8 mouse cellular contexts compared by ENCODE assay signal in the genomic region with DNA sequence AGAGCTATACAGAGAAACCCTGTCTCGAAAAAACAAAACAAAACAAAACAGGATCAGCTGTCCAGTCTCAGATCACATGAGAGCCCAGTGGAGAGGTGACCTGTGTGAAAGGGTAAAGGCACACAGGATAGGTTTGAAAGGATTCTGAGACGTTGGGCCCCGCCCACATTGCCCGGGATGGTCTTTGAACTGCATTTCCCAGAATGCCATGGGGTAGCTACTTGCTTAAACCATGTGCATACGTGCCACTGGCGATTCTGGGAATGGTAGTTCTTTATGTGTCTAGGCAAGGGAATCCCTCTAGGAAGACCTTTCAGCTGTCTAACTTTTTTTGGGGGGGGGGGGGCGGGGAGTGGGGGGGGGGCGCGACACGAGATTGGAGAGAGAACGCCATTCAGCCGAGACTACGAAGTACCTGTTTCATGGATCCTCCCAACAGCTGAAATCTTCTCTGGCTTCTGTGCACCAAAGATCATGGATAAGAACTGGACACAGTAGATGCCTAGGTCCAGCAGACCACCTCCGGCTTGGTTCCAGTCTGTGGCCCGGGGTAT. TPM values are rescaled to one million over a fixed set of nuclear protein-coding genes. Genes with fewer than 3 reads are reported as not detected.
DNase-seq lines count a peak whose midpoint lies in the region; ATAC-seq and TF ChIP-seq lines count a peak whose summit lies in the region.

A gene (plus strand): TSS at position 504 of the 554 bp plus-strand sequence.

- H3K4me3 ChIP-seq in heart, embryonic 11.5 days (ENCODE audit: low read depth, low read length), result no peak within 1 kb of the TSS
- H3K4me3 ChIP-seq in kidney, embryonic 14.5 days (ENCODE audit: low read length), result no peak within 1 kb of the TSS
- no peak within 1 kb of the TSS for H3K4me3 ChIP-seq in liver, embryonic 14.5 days (ENCODE audit: insufficient read depth in 1 of 2, low read depth in 2 of 2, low read length in 2 of 2)

- H3K9me3 ChIP-seq in heart, embryonic 11.5 days (replicated peaks; ENCODE audit: control insufficient read depth, low read length), result no peaks in the 10 kb centered on the region
- H3K9me3 ChIP-seq in kidney, embryonic 14.5 days (ENCODE audit: control insufficient read depth, low read length), result no peaks in the 10 kb centered on the region
- no peaks in the 10 kb centered on the region for H3K9me3 ChIP-seq in liver, embryonic 14.5 days (ENCODE audit: control insufficient read depth, low read length)

- no peaks in the 10 kb centered on the region for H3K4me1 ChIP-seq in heart, embryonic 11.5 days (ENCODE audit: control insufficient read depth, insufficient read depth, low read length)
- H3K4me1 ChIP-seq in kidney, embryonic 14.5 days (ENCODE audit: control insufficient read depth, insufficient read depth, low read length), result 0 out of 2 replicates have a peak, but pooled peaks cover 3% of the 10 kb centered on the region
- H3K4me1 ChIP-seq in liver, embryonic 14.5 days (replicated peaks; ENCODE audit: control insufficient read depth in 2 of 2, insufficient read depth in 2 of 2, low read length in 1 of 2), result peaks cover 7 to 15% of the 10 kb centered on the region in 2 experiments; a peak in 3 of 4 replicates

- TF ChIP-seq CTCF in liver, embryonic 14.5 days (IDR thresholded peaks at IDR 0.05; ENCODE audit: low read depth), result no peak

- peak; percentile 76 for DNase-seq in gastrocnemius, adult 18-20 months (ENCODE audit: low spot score)
- DNase-seq in gastrocnemius, postnatal 4 days (ENCODE audit: low spot score in 2 of 2), result no peak
- DNase-seq in cerebellum, adult 9-11 months, result peak; percentile 79
- peak in 1 of 3 experiments; percentile 51 for DNase-seq in liver, embryonic 14.5 days (ENCODE audit: low read depth in 3 of 3, low spot score in 3 of 3)
- peak; percentile 67 for DNase-seq in naive thymus-derived CD4-positive, alpha-beta T cell, adult 2 months (ENCODE audit: low read depth)
- peak; percentile 83 for DNase-seq in testis, postnatal 14 days (ENCODE audit: low spot score)

- H3K27me3 ChIP-seq in heart, embryonic 11.5 days (ENCODE audit: control insufficient read depth, insufficient read depth, low read length), result no peaks in the 10 kb centered on the region
- no peaks in the 10 kb centered on the region for H3K27me3 ChIP-seq in kidney, embryonic 14.5 days (ENCODE audit: control insufficient read depth, insufficient read depth, low read length)
- H3K27me3 ChIP-seq in liver, embryonic 14.5 days (ENCODE audit: control insufficient read depth, insufficient read depth, low read length), result no peaks in the 10 kb centered on the region

- 44% methylated on average over 15 of the region's 15 CpGs for WGBS in heart, embryonic 11.5 days (ENCODE audit: insufficient replicate concordance)
- 45% methylated on average over 15 of the region's 15 CpGs for WGBS in kidney, embryonic 14.5 days
- WGBS in liver, embryonic 14.5 days (ENCODE audit: insufficient replicate concordance), result 34% methylated on average over 15 of the region's 15 CpGs

- H3K36me3 ChIP-seq in heart, embryonic 11.5 days (ENCODE audit: control insufficient read depth, insufficient read depth, low read length), result no peaks in the 10 kb centered on the region
- no peaks in the 10 kb centered on the region for H3K36me3 ChIP-seq in kidney, embryonic 14.5 days (ENCODE audit: control insufficient read depth, insufficient read depth, low read length)
- no peaks in the 10 kb centered on the region for H3K36me3 ChIP-seq in liver, embryonic 14.5 days (replicated peaks; ENCODE audit: control insufficient read depth, insufficient read depth, low read depth)

- no peak within 1 kb of the TSS for H3K27ac ChIP-seq in heart, embryonic 11.5 days (ENCODE audit: low read depth, low read length)
- no peak within 1 kb of the TSS for H3K27ac ChIP-seq in kidney, embryonic 14.5 days (ENCODE audit: low read depth, low read length)
- H3K27ac ChIP-seq in liver, embryonic 14.5 days, result no peak within 1 kb of the TSS

- ATAC-seq in heart, embryonic 11.5 days (replicated peaks; ENCODE audit: insufficient number of reproducible peaks, low FRiP score, low TSS enrichment), result peak; percentile 60; the same call in 1 of the 2 replicates
- ATAC-seq in kidney, embryonic 14.5 days (ENCODE audit: low FRiP score, low TSS enrichment), result peak; percentile 54
- ATAC-seq in liver, embryonic 14.5 days (ENCODE audit: insufficient read depth), result peak; percentile 72

- no peak for TF ChIP-seq EP300 in liver, embryonic 14.5 days (IDR thresholded peaks at IDR 0.05; ENCODE audit: low read depth)

- no peak within 1 kb of the TSS for H3K4me2 ChIP-seq in heart, embryonic 11.5 days
- no peak within 1 kb of the TSS for H3K4me2 ChIP-seq in kidney, embryonic 14.5 days (replicated peaks; ENCODE audit: low read depth, low read length)
- no peak within 1 kb of the TSS for H3K4me2 ChIP-seq in liver, embryonic 14.5 days (ENCODE audit: low read depth)

- H3K9ac ChIP-seq in heart, embryonic 11.5 days (ENCODE audit: low read depth, low read length), result no peak within 1 kb of the TSS
- H3K9ac ChIP-seq in kidney, embryonic 14.5 days (ENCODE audit: low read depth, low read length), result no peak within 1 kb of the TSS
- H3K9ac ChIP-seq in liver, embryonic 14.5 days (replicated peaks), result no peak within 1 kb of the TSS

RNA-seq across cellular contexts. Expression of the gene that starts here (rescaled TPM):
- not detected for total RNA-seq in gastrocnemius, adult 18-20 months (2021)
- total RNA-seq in gastrocnemius, postnatal 4 days (2021), result under 1 TPM; 0.17 to 0.36 TPM
- polyA plus RNA-seq in heart, embryonic 11.5 days (2014; fragmentation: Nextera tagmentation; extraction: Ambion mirVana), result 1.5 and 2.2 TPM in 2 replicates
- 0.64 and 0.84 TPM in 2 replicates for polyA plus RNA-seq in kidney, embryonic 14.5 days (2014; fragmentation: Nextera tagmentation; extraction: Ambion mirVana)
- 0.06 and 0.13 TPM in 2 replicates for polyA plus RNA-seq in liver, embryonic 14.5 days (2012; rRNA removed)
- 0.47 and 0.57 TPM in 2 replicates for polyA plus RNA-seq in liver, embryonic 14.5 days (2014; fragmentation: Nextera tagmentation; extraction: Ambion mirVana)

Comparison
In these comparisons a context has a peak if more than half of its experiments do, and no peak if none do; other contexts are left out.
1. Peak in DNase-seq in gastrocnemius, adult 18-20 months; RNA of the gene not detected or under 1 TPM.
2. Peak in ATAC-seq in kidney, embryonic 14.5 days; RNA of the gene not detected or under 1 TPM.
3. Peak in ATAC-seq in liver, embryonic 14.5 days; RNA of the gene not detected or under 1 TPM.
4. DNase-seq: peak in cerebellum, adult 9-11 months (single experiment), naive thymus-derived CD4-positive, alpha-beta T cell, adult 2 months (single experiment) and testis, postnatal 14 days (single experiment); none in gastrocnemius, postnatal 4 days (0 of 2).
5. Peak in every context shown above with its lines, with median percentiles within 50 percentile points of each other: ATAC-seq.